Mouse (Mus musculus): ENCODE results near the gene Sos1. TPM values are rescaled to one million over a fixed set of nuclear protein-coding genes. Genes with fewer than 3 reads are reported as not detected.

The Sos1 gene
- total and polyA plus RNA-seq, 3 experiments = 3.0 to 54.4 (median 9.1) TPM

- H3K9me3 ChIP-seq (replicated peaks) = no peaks in the 10 kb centered on the region
- no peak for DNase-seq (ENCODE audit: low spot score)
- no peak for ATAC-seq (ENCODE audit: extremely low read depth, insufficient number of reproducible peaks, low FRiP score, poor library complexity, severe bottlenecking)
- no peak for TF ChIP-seq POLR2AphosphoS5 (IDR thresholded peaks at IDR 0.05; ENCODE audit: insufficient replicate concordance, low read depth, low read length)
- TF ChIP-seq TAL1 (conservative IDR thresholded peaks at IDR 0.05; ENCODE audit: low read depth, low read length) = no peak
- no peak for TF ChIP-seq GATA1 (IDR thresholded peaks at IDR 0.05; ENCODE audit: borderline replicate concordance, low read length)
- TF ChIP-seq GATA2 (IDR thresholded peaks at IDR 0.05; ENCODE audit: borderline replicate concordance, low read depth, low read length) = no peak
- TF ChIP-seq CTCF (IDR thresholded peaks at IDR 0.05; ENCODE audit: low read depth, low read length) = no peak
- no peaks in the 10 kb centered on the region for H3K27me3 ChIP-seq (ENCODE audit: insufficient read depth, low read length)
- H3K4me3 ChIP-seq (ENCODE audit: low read depth, low read length) = no peak overlapping the region
- no peaks in the 10 kb centered on the region for H3K36me3 ChIP-seq (replicated peaks)
- peaks cover 39% of the 10 kb centered on the region for H3K4me1 ChIP-seq (ENCODE audit: insufficient read depth, low read depth, low read length)
These were observed 16.9 kb upstream of the Sos1 start for GRCm38 (mm10) chr17:80497183-80497601.

GRCm38 (mm10) chr17:80496607-80497170 lies 16.4 kb upstream of the Sos1 start:
- no peaks in the 10 kb centered on the region for H3K27me3 ChIP-seq (ENCODE audit: insufficient read depth, low read length)
- ATAC-seq (ENCODE audit: extremely low read depth, insufficient number of reproducible peaks, low FRiP score, poor library complexity, severe bottlenecking) (no peak), DNase-seq (ENCODE audit: low spot score) (no peak)
- H3K36me3 ChIP-seq (replicated peaks) = no peaks in the 10 kb centered on the region
- no peak for TF ChIP-seq TAL1 (conservative IDR thresholded peaks at IDR 0.05; ENCODE audit: low read depth, low read length)
- no peak for TF ChIP-seq GATA1 (IDR thresholded peaks at IDR 0.05; ENCODE audit: borderline replicate concordance, low read length)
- TF ChIP-seq GATA2 (IDR thresholded peaks at IDR 0.05; ENCODE audit: borderline replicate concordance, low read depth, low read length) = no peak
- no peak for TF ChIP-seq POLR2AphosphoS5 (IDR thresholded peaks at IDR 0.05; ENCODE audit: insufficient replicate concordance, low read depth, low read length)
- no peak for TF ChIP-seq CTCF (IDR thresholded peaks at IDR 0.05; ENCODE audit: low read depth, low read length)
- no peaks in the 10 kb centered on the region for H3K9me3 ChIP-seq (replicated peaks)
- H3K4me1 ChIP-seq (ENCODE audit: insufficient read depth, low read depth, low read length) = peaks cover 36% of the 10 kb centered on the region
- H3K4me3 ChIP-seq (ENCODE audit: low read depth, low read length) = no peak overlapping the region

GRCm38 (mm10) chr17:80496185-80496584 lies 15.9 kb upstream of the Sos1 start:
- no peaks in the 10 kb centered on the region for H3K36me3 ChIP-seq (replicated peaks)
- TF ChIP-seq TAL1 (conservative IDR thresholded peaks at IDR 0.05; ENCODE audit: low read depth, low read length) = no peak
- no peak for TF ChIP-seq GATA1 (IDR thresholded peaks at IDR 0.05; ENCODE audit: borderline replicate concordance, low read length)
- no peak for TF ChIP-seq POLR2AphosphoS5 (IDR thresholded peaks at IDR 0.05; ENCODE audit: insufficient replicate concordance, low read depth, low read length)
- no peak for TF ChIP-seq GATA2 (IDR thresholded peaks at IDR 0.05; ENCODE audit: borderline replicate concordance, low read depth, low read length)
- TF ChIP-seq CTCF (IDR thresholded peaks at IDR 0.05; ENCODE audit: low read depth, low read length) = no peak
- no peaks in the 10 kb centered on the region for H3K27me3 ChIP-seq (ENCODE audit: insufficient read depth, low read length)
- H3K9me3 ChIP-seq (replicated peaks) = no peaks in the 10 kb centered on the region
- no peak for DNase-seq (ENCODE audit: low spot score)
- H3K4me3 ChIP-seq (ENCODE audit: low read depth, low read length) = no peak overlapping the region
- ATAC-seq (ENCODE audit: extremely low read depth, insufficient number of reproducible peaks, low FRiP score, poor library complexity, severe bottlenecking) = no peak
- H3K4me1 ChIP-seq (ENCODE audit: insufficient read depth, low read depth, low read length) = peaks cover 31% of the 10 kb centered on the region

- no peak for DNase-seq (ENCODE audit: low spot score)
- no peaks in the 10 kb centered on the region for H3K9me3 ChIP-seq (replicated peaks)
- peaks cover 13% of the 10 kb centered on the region for H3K4me1 ChIP-seq (ENCODE audit: insufficient read depth, low read depth, low read length)
- H3K27me3 ChIP-seq (ENCODE audit: insufficient read depth, low read length) = no peaks in the 10 kb centered on the region
- ATAC-seq (ENCODE audit: extremely low read depth, insufficient number of reproducible peaks, low FRiP score, poor library complexity, severe bottlenecking) = no peak
- no peak overlapping the region for H3K4me3 ChIP-seq (ENCODE audit: low read depth, low read length)
- no peak for TF ChIP-seq GATA2 (IDR thresholded peaks at IDR 0.05; ENCODE audit: borderline replicate concordance, low read depth, low read length)
- TF ChIP-seq TAL1 (conservative IDR thresholded peaks at IDR 0.05; ENCODE audit: low read depth, low read length) = no peak
- TF ChIP-seq CTCF (IDR thresholded peaks at IDR 0.05; ENCODE audit: low read depth, low read length) = no peak
- no peaks in the 10 kb centered on the region for H3K36me3 ChIP-seq (replicated peaks)
These were observed 13.6 kb upstream of the Sos1 start for GRCm38 (mm10) chr17:80493891-80494290.

GRCm38 (mm10) chr17:80492811-80493210 lies 12.6 kb upstream of the Sos1 start:
- ATAC-seq (ENCODE audit: extremely low read depth, insufficient number of reproducible peaks, low FRiP score, poor library complexity, severe bottlenecking) = no peak

GRCm38 (mm10) chr17:80492274-80492673 lies 12.0 kb upstream of the Sos1 start:
- no peaks in the 10 kb centered on the region for H3K36me3 ChIP-seq (replicated peaks)
- DNase-seq (ENCODE audit: low spot score) (no peak), ATAC-seq (ENCODE audit: extremely low read depth, insufficient number of reproducible peaks, low FRiP score, poor library complexity, severe bottlenecking) (no peak)
- no peak overlapping the region for H3K4me3 ChIP-seq (ENCODE audit: low read depth, low read length)
- peaks cover 11% of the 10 kb centered on the region for H3K4me1 ChIP-seq (ENCODE audit: insufficient read depth, low read depth, low read length)
- no peak for TF ChIP-seq POLR2AphosphoS5 (IDR thresholded peaks at IDR 0.05; ENCODE audit: insufficient replicate concordance, low read depth, low read length)
- TF ChIP-seq GATA1 (IDR thresholded peaks at IDR 0.05; ENCODE audit: borderline replicate concordance, low read length) = no peak
- TF ChIP-seq GATA2 (IDR thresholded peaks at IDR 0.05; ENCODE audit: borderline replicate concordance, low read depth, low read length) = no peak
- no peak for TF ChIP-seq TAL1 (conservative IDR thresholded peaks at IDR 0.05; ENCODE audit: low read depth, low read length)
- no peak for TF ChIP-seq CTCF (IDR thresholded peaks at IDR 0.05; ENCODE audit: low read depth, low read length)
- no peaks in the 10 kb centered on the region for H3K9me3 ChIP-seq (replicated peaks)
- H3K27me3 ChIP-seq (ENCODE audit: insufficient read depth, low read length) = no peaks in the 10 kb centered on the region

More at GRCm38 (mm10) chr17:80492811-80493210, 12.6 kb upstream of the Sos1 start:
- Histone ChIP-seq H3K27me3 (ENCODE audit: insufficient read depth, low read length) (no peaks in the 10 kb centered on the region), H3K9me3 (replicated peaks) (no peaks in the 10 kb centered on the region), H3K36me3 (replicated peaks) (no peaks in the 10 kb centered on the region), H3K4me1 (ENCODE audit: insufficient read depth, low read depth, low read length) (peaks cover 11% of the 10 kb centered on the region), H3K4me3 (ENCODE audit: low read depth, low read length) (no peak overlapping the region)
- DNase-seq (ENCODE audit: low spot score) = no peak
- TF ChIP-seq GATA1 (IDR thresholded peaks at IDR 0.05; ENCODE audit: borderline replicate concordance, low read length) = no peak

- TF ChIP-seq POLR2AphosphoS5 (IDR thresholded peaks at IDR 0.05; ENCODE audit: insufficient replicate concordance, low read depth, low read length) = no peak
- H3K36me3 ChIP-seq (replicated peaks) = no peaks in the 10 kb centered on the region
These were observed 9.9 kb upstream of the Sos1 start for GRCm38 (mm10) chr17:80490166-80490565.

More at GRCm38 (mm10) chr17:80490166-80490565, 9.9 kb upstream of the Sos1 start:
- DNase-seq (ENCODE audit: low spot score) (no peak), ATAC-seq (ENCODE audit: extremely low read depth, insufficient number of reproducible peaks, low FRiP score, poor library complexity, severe bottlenecking) (no peak)
- Histone ChIP-seq H3K4me1 (ENCODE audit: insufficient read depth, low read depth, low read length) (peaks cover 6% of the 10 kb centered on the region), H3K4me3 (ENCODE audit: low read depth, low read length) (no peak overlapping the region), H3K9me3 (replicated peaks) (no peaks in the 10 kb centered on the region), H3K27me3 (ENCODE audit: insufficient read depth, low read length) (no peaks in the 10 kb centered on the region)

Measured in G1E (cell line).